ENCODE assay signal across 38 mouse cellular contexts in the genomic region with DNA sequence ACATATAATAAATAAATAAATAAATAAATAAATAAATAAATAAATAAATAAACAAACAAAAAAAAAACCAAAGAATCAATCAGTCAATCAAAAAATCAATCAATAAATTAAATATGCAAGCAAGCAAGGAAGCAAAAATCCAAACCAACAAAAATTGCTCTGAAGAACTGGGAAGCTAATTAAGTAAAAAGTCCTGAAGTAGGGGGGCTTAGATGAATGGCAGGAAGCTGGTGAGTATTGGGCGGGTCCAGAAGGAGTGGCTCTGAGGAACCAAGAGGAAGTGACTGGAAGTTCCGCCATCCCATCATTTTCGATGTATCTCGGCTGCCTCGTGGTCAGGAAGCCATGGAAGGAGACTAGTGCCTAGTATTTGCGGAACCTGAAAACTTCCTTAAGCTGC. TPM values are rescaled to one million over a fixed set of nuclear protein-coding genes. Genes with fewer than 3 reads are reported as not detected.
"Had no signal": no experiment of that assay in that cellular context is flagged by ENCODE, and none has a peak within 500 bp of the region (broad histone marks: within the 10 kb centered on the region; RNA-seq: fewer than 3 reads in every experiment).

Gene Zfp600, plus strand, starts transcription at position 301 of the 400 bp plus-strand sequence.

RNA-seq across cellular contexts. Expression of gene Zfp600, which starts in this region (rescaled TPM):
- total RNA-seq: left cerebral cortex, postnatal 10 days; left cerebral cortex, postnatal 14 days; left cerebral cortex, postnatal 25 days; left cerebral cortex, postnatal 36 days; left cerebral cortex, postnatal 4 days; liver, adult 2 months; megakaryocyte progenitor cell, adult 5-6 weeks; megakaryocyte, adult 5-6 weeks; megakaryocyte-erythroid progenitor cell, adult 5-6 weeks; midbrain, postnatal 0 days; monocyte, adult 5-6 weeks had no signal
- polyA plus RNA-seq: limb, embryonic 10.5 days; limb, embryonic 11.5 days; limb, embryonic 12.5 days; limb, embryonic 13.5 days; limb, embryonic 14.5 days; limb, embryonic 15.5 days; liver, adult 2 months; liver, embryonic 11.5 days; liver, embryonic 13.5 days; liver, embryonic 14.5 days; liver, embryonic 15.5 days; liver, embryonic 16.5 days; liver, postnatal 0 days; lung, adult 2 months; lung, embryonic 14.5 days; lung, embryonic 15.5 days; lung, embryonic 16.5 days; lung, postnatal 0 days; macrophage; midbrain, embryonic 10.5 days; midbrain, embryonic 11.5 days; midbrain, embryonic 12.5 days; midbrain, embryonic 13.5 days; midbrain, embryonic 14.5 days; midbrain, embryonic 15.5 days; midbrain, embryonic 16.5 days; midbrain, postnatal 0 days; neural tube, embryonic 11.5 days; neural tube, embryonic 12.5 days had no signal
